Mouse (Mus musculus): ENCODE measurements around the gene Tle4. TPM values are rescaled to one million over a fixed set of nuclear protein-coding genes. Genes with fewer than 3 reads are reported as not detected.

The Tle4 gene
- polyA plus RNA-seq, 1 experiment from 2014 or later: 26.7 TPM

DNA sequence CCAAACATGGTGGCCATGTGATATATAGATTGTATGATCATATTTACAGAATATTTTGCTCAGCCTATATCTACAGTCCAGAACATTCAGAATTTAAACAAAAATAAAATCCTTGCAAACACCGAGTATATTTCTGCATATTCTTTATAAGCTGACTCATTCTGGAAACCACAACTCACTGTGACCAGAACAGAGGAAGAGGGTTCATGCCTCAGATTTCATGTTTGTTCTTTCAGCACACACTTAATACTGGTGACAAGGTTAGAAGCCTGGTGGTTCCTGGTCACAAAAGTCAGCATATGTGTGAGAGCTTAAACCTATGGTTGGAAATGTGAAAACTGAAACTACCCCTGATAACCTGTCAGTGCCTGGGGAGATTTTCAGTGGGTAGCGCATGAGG, 129.1 kb downstream of the Tle4 start:
- Histone ChIP-seq H3K36me3 (ENCODE audit: control insufficient read depth, insufficient read depth, low read length) (peaks cover 8% of the 10 kb centered on the region), H3K4me3 (ENCODE audit: low read depth, low read length) (no peak overlapping the region), H3K9me3 (replicated peaks; ENCODE audit: control insufficient read depth, low read length, poor library complexity, severe bottlenecking) (no peaks in the 10 kb centered on the region), H3K9ac (ENCODE audit: low read depth, low read length) (no peak overlapping the region), H3K27me3 (ENCODE audit: control insufficient read depth, insufficient read depth, low read depth, low read length) (no peaks in the 10 kb centered on the region), H3K4me1 (ENCODE audit: control insufficient read depth, insufficient read depth, low read length) (no peaks in the 10 kb centered on the region), H3K27ac (ENCODE audit: low read length) (no peak overlapping the region), H3K4me2 (ENCODE audit: low read length) (no peak overlapping the region)
- WGBS: 96% methylated on average over 2 of the region's 2 CpGs
- ATAC-seq: no peak

DNA sequence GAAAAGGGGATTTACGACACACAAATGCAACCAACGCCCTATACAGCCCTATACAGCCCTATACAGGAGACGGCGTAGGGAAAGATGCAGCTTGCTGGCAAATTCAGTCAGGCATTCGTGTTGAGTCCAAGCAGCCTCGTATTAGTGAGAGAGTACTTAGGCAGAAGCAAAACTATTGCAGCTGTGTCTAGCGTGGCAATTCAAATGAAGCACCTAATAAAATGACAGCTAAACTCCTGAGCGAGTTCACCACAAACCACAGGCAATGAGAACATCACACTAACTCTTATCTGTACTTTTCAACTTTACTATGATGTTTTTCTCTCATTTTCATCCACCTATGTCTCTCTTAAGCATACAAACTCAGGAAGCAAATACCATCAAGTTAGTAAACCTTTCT, 131.8 kb downstream of the Tle4 start:
- no peaks in the 10 kb centered on the region for H3K9me3 ChIP-seq (replicated peaks; ENCODE audit: control insufficient read depth, low read length, poor library complexity, severe bottlenecking)
- 90% methylated on average over 8 of the region's 8 CpGs for WGBS
- no peak for ATAC-seq

DNA sequence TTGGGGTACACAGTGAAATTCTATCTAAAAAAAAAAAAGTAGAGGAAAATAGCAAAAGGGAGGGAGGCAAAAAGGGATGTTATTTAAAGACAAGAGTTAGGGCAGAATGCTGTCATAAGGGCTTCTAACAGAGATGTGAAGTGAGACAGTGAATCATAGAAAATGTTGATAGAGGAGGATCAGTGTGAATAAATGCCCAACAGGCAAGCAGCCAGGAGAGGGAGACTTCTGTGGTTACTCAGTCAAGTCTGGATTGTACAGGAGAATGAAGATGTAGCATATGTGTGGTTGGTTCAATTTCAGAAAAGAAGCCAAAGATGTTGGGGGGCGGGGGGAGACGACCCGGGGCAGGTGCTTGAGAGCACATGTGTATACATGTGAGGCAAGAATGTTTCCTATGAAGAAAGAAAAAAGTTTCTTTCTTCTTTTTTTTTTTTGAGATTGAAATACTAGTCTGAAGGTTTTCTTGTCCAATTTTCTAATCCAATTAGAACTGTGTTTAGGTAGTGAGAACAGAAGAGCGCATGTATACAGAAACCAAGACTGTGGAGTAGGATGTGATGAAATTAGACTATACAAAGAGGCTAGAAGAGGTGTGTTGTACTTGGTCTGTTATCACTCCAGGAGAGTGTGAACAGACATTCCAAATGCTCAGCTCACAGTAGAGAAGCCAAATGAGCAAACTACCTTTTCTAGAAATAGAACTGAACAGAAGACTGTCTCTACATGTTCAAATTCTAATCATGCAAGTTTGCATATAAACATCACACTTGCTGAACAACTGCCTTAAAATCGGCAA, 134.4 kb downstream of the Tle4 start:
- ATAC-seq: no peak
- H3K4me2 ChIP-seq (ENCODE audit: low read length): no peak overlapping the region
- H3K9me3 ChIP-seq (replicated peaks; ENCODE audit: control insufficient read depth, low read length, poor library complexity, severe bottlenecking): no peaks in the 10 kb centered on the region
- no peak overlapping the region for H3K4me3 ChIP-seq (ENCODE audit: low read depth, low read length)
- 97% methylated on average over 5 of the region's 5 CpGs for WGBS
- no peaks in the 10 kb centered on the region for H3K27me3 ChIP-seq (ENCODE audit: control insufficient read depth, insufficient read depth, low read depth, low read length)
- H3K9ac ChIP-seq (ENCODE audit: low read depth, low read length): no peak overlapping the region
- no peaks in the 10 kb centered on the region for H3K4me1 ChIP-seq (ENCODE audit: control insufficient read depth, insufficient read depth, low read length)
- no peak overlapping the region for H3K27ac ChIP-seq (ENCODE audit: low read length)
- peaks cover 14% of the 10 kb centered on the region for H3K36me3 ChIP-seq (ENCODE audit: control insufficient read depth, insufficient read depth, low read length)

More for the DNA sequence above, 131.8 kb downstream of the Tle4 start:
- Histone ChIP-seq H3K36me3 (ENCODE audit: control insufficient read depth, insufficient read depth, low read length) (peaks cover 11% of the 10 kb centered on the region), H3K9ac (ENCODE audit: low read depth, low read length) (no peak overlapping the region), H3K27me3 (ENCODE audit: control insufficient read depth, insufficient read depth, low read depth, low read length) (no peaks in the 10 kb centered on the region), H3K27ac (ENCODE audit: low read length) (no peak overlapping the region), H3K4me3 (ENCODE audit: low read depth, low read length) (no peak overlapping the region), H3K4me2 (ENCODE audit: low read length) (no peak overlapping the region), H3K4me1 (ENCODE audit: control insufficient read depth, insufficient read depth, low read length) (no peaks in the 10 kb centered on the region)

DNA sequence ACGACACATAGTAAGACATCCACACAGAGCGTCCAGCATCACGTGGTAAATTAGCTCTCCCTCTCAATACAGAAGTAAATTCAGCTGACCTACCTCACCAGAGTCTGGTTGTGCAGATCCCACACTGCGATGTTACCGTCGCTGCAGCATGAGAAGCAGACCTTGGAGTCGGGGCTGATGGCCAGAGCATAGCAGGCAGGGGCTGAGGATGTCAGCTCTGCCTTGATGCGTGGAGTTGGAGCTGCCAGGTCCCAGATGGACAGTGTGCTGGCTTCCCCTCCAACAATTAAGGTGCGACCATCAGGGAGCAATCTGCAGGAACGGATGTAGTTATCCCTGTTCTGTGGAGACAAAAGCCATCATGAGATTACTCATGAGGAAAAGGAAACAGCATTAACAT, 144.4 kb downstream of the Tle4 start:
- no peaks in the 10 kb centered on the region for H3K27me3 ChIP-seq (ENCODE audit: control insufficient read depth, insufficient read depth, low read depth, low read length)
- no peak overlapping the region for H3K4me3 ChIP-seq (ENCODE audit: low read depth, low read length)
- H3K36me3 ChIP-seq (ENCODE audit: control insufficient read depth, insufficient read depth, low read length): peaks cover 10% of the 10 kb centered on the region; the same call in 1 of the 2 replicates
- no peak overlapping the region for H3K4me2 ChIP-seq (ENCODE audit: low read length)
- no peaks in the 10 kb centered on the region for H3K9me3 ChIP-seq (replicated peaks; ENCODE audit: control insufficient read depth, low read length, poor library complexity, severe bottlenecking)
- ATAC-seq: no peak
- no peak overlapping the region for H3K27ac ChIP-seq (ENCODE audit: low read length)
- no peaks in the 10 kb centered on the region for H3K4me1 ChIP-seq (ENCODE audit: control insufficient read depth, insufficient read depth, low read length)
- H3K9ac ChIP-seq (ENCODE audit: low read depth, low read length): no peak overlapping the region
- WGBS: 89% methylated on average over 10 of the region's 10 CpGs

DNA sequence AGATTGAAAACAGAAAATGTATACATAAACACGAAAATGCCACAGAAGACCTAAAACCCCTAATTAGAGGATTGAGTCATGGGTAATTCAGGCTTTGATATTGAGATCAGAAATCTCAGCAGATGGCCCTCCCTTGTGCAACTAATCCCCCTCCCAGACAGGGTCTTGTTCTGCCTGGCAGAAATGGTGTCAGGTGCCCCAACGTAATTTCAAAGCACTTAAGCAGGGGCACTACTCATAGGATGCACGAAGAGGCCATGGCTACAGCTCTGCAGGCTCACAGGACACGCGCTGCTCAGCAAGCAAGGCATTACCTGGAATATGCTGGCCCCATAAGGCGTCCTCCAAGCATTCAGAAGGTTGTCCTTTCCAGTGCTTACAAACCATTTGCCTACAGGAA, 146.5 kb downstream of the Tle4 start:
- H3K4me3 ChIP-seq (ENCODE audit: low read depth, low read length): no peak overlapping the region
- H3K27me3 ChIP-seq (ENCODE audit: control insufficient read depth, insufficient read depth, low read depth, low read length): no peaks in the 10 kb centered on the region
- H3K27ac ChIP-seq (ENCODE audit: low read length): no peak overlapping the region
- ATAC-seq: no peak
- H3K4me1 ChIP-seq (ENCODE audit: control insufficient read depth, insufficient read depth, low read length): no peaks in the 10 kb centered on the region
- H3K36me3 ChIP-seq (ENCODE audit: control insufficient read depth, insufficient read depth, low read length): peaks cover 7% of the 10 kb centered on the region; the same call in 1 of the 2 replicates
- no peak overlapping the region for H3K4me2 ChIP-seq (ENCODE audit: low read length)
- WGBS: 59% methylated on average over 6 of the region's 6 CpGs
- H3K9ac ChIP-seq (ENCODE audit: low read depth, low read length): no peak overlapping the region
- H3K9me3 ChIP-seq (replicated peaks; ENCODE audit: control insufficient read depth, low read length, poor library complexity, severe bottlenecking): no peaks in the 10 kb centered on the region

DNA sequence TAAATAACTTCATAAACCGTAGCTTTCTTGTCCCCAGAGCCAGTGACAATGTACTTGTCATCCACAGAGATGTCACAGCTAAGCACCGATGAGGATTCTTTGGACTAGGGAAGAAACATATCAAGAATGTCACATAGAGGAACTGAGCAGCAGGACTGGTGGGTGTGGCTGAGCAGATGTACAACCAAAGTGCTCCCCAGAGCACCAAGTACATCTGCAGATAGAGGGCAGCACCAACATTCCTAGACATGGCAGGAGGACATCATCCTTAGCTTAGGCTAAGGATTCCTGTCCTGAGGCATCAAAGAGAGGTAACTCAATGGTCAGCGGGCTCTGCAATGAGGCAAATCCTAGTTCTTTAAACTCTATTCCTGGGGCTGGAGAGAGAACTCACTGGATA, 148.1 kb downstream of the Tle4 start:
- ATAC-seq: no peak
- Histone ChIP-seq H3K4me3 (ENCODE audit: low read depth, low read length) (no peak overlapping the region), H3K9ac (ENCODE audit: low read depth, low read length) (no peak overlapping the region), H3K9me3 (replicated peaks; ENCODE audit: control insufficient read depth, low read length, poor library complexity, severe bottlenecking) (no peaks in the 10 kb centered on the region), H3K4me2 (ENCODE audit: low read length) (no peak overlapping the region), H3K27ac (ENCODE audit: low read length) (no peak overlapping the region), H3K36me3 (ENCODE audit: control insufficient read depth, insufficient read depth, low read length) (peaks cover 7% of the 10 kb centered on the region; the same call in 1 of the 2 replicates), H3K27me3 (ENCODE audit: control insufficient read depth, insufficient read depth, low read depth, low read length) (no peaks in the 10 kb centered on the region), H3K4me1 (ENCODE audit: control insufficient read depth, insufficient read depth, low read length) (no peaks in the 10 kb centered on the region)
- 81% methylated on average over 3 of the region's 3 CpGs for WGBS

DNA sequence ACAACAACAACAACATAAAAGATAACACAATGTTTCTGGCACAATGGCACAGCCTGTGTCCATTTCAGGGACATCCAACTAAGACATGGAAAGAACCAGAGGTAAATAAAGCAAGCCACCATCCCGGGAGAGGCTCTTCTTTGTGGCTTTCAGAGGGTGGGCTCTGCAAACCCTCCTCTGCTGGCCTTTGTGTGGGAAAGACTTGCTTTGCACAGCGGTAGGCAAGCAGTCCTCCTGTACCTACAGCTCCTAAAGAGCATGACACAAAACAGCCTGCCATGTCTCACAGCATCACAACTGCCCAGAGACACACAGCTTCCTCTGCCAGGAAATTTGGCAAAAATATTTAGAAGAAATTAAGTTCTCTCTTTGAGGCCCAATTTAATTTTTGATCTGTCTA, 149.3 kb downstream of the Tle4 start:
- WGBS: 21% methylated on average over 2 of the region's 2 CpGs

DNA sequence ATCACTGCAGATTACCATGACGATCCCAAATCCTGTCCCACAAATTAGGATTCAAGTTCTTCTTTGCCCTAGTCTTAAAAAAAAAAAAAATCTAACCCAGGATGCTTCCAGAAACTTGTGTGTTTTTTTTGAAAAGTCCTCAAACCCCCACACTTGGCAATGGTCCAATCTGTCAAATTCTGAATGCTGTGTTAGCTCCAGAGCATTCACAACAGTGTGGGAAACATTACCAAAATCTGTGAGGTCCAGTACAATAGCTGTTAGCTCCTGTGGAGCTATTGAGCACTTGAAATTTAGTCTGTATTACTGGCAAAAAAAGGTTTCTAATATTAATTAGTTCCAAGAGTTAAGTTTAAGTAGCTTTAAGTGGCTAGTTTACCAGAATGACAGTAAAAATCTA, 150.4 kb downstream of the Tle4 start:
- Histone ChIP-seq H3K4me2 (ENCODE audit: low read length) (no peak overlapping the region), H3K9ac (ENCODE audit: low read depth, low read length) (no peak overlapping the region), H3K9me3 (replicated peaks; ENCODE audit: control insufficient read depth, low read length, poor library complexity, severe bottlenecking) (no peaks in the 10 kb centered on the region), H3K36me3 (ENCODE audit: control insufficient read depth, insufficient read depth, low read length) (peaks cover 3% of the 10 kb centered on the region; the same call in 1 of the 2 replicates), H3K4me3 (ENCODE audit: low read depth, low read length) (no peak overlapping the region), H3K27ac (ENCODE audit: low read length) (no peak overlapping the region), H3K4me1 (ENCODE audit: control insufficient read depth, insufficient read depth, low read length) (no peaks in the 10 kb centered on the region), H3K27me3 (ENCODE audit: control insufficient read depth, insufficient read depth, low read depth, low read length) (no peaks in the 10 kb centered on the region)
- no peak for ATAC-seq
- 44% methylated on average over 1 of the region's 1 CpGs for WGBS

More for the DNA sequence above, 149.3 kb downstream of the Tle4 start:
- H3K9ac ChIP-seq (ENCODE audit: low read depth, low read length): no peak overlapping the region
- H3K4me1 ChIP-seq (ENCODE audit: control insufficient read depth, insufficient read depth, low read length): no peaks in the 10 kb centered on the region
- H3K4me2 ChIP-seq (ENCODE audit: low read length): no peak overlapping the region
- H3K9me3 ChIP-seq (replicated peaks; ENCODE audit: control insufficient read depth, low read length, poor library complexity, severe bottlenecking): no peaks in the 10 kb centered on the region
- H3K36me3 ChIP-seq (ENCODE audit: control insufficient read depth, insufficient read depth, low read length): peaks cover 7% of the 10 kb centered on the region; the same call in 1 of the 2 replicates
- no peak overlapping the region for H3K4me3 ChIP-seq (ENCODE audit: low read depth, low read length)
- H3K27ac ChIP-seq (ENCODE audit: low read length): no peak overlapping the region
- no peaks in the 10 kb centered on the region for H3K27me3 ChIP-seq (ENCODE audit: control insufficient read depth, insufficient read depth, low read depth, low read length)
- ATAC-seq: no peak

DNA sequence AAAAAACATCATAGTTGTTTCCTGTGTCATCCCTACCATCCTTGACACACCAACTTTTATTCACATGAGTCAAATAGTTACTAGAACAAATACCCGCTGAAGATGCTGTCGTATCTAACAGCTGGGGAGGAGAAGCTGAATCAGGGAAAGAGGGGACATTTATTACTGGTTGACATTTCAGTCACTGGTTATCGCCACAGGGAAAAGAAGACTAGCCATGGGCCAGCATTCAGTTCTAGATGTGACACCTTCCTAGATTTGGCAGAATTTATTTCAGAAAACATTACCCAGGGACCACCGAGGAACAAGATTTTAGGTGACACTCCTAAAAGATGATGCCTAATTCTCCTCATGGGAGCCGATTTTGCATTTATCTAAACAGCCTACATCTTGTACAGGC, 156.0 kb downstream of the Tle4 start:
- H3K4me1 ChIP-seq (ENCODE audit: control insufficient read depth, insufficient read depth, low read length): peaks cover 3% of the 10 kb centered on the region; the same call in 1 of the 2 replicates
- WGBS: 90% methylated on average over 5 of the region's 5 CpGs
- no peak for ATAC-seq

More for the DNA sequence above, 156.0 kb downstream of the Tle4 start:
- no peak overlapping the region for H3K4me2 ChIP-seq (ENCODE audit: low read length)
- H3K36me3 ChIP-seq (ENCODE audit: control insufficient read depth, insufficient read depth, low read length): no peaks in the 10 kb centered on the region
- no peaks in the 10 kb centered on the region for H3K9me3 ChIP-seq (replicated peaks; ENCODE audit: control insufficient read depth, low read length, poor library complexity, severe bottlenecking)
- no peak overlapping the region for H3K4me3 ChIP-seq (ENCODE audit: low read depth, low read length)
- H3K27ac ChIP-seq (ENCODE audit: low read length): no peak overlapping the region
- no peaks in the 10 kb centered on the region for H3K27me3 ChIP-seq (ENCODE audit: control insufficient read depth, insufficient read depth, low read depth, low read length)
- no peak overlapping the region for H3K9ac ChIP-seq (ENCODE audit: low read depth, low read length)
